Mouse (Mus musculus) hindbrain, embryonic 14.5 days (tissue): ENCODE data around the gene Il17rd. TPM values are rescaled to one million over a fixed set of nuclear protein-coding genes. Genes with fewer than 3 reads are reported as not detected.
A peak's percentile ranks its signal among the peaks of the same experiment; 100 is the strongest.

ENCODE experiments used
- ATAC-seq: fragments of 200-750 bp; cut with Nextera tagmentation; 2 replicates; pipeline ENCODE4 v1.8.0; 2017; ENCODE audit warnings: moderate number of reproducible peaks, mild to moderate bottlenecking, moderate TSS enrichment, moderate library complexity; ENCODE audit not compliant: low FRiP score
- DNase-seq: peaks from one replicate; pipeline ENCODE4 v3.0.0-alpha.2; 2015; ENCODE audit warnings: low spot score
- H3K27ac ChIP-seq: fragments of 300-500 bp; sonication (generic); 2 replicates; pipeline ENCODE4 v1.5.1; 2014; ENCODE audit warnings: mild to moderate bottlenecking, moderate library complexity
- H3K27me3 ChIP-seq: fragments of 300-500 bp; sonication (generic); 2 replicates; pipeline ENCODE4 v1.6.1; 2014; ENCODE audit warnings: mild to moderate bottlenecking, low read length, mixed read lengths; ENCODE audit not compliant: control insufficient read depth, insufficient read depth
- H3K36me3 ChIP-seq: fragments of 300-500 bp; sonication (generic); replicated peaks from 2 replicates; pipeline ENCODE4 v1.6.1; 2014; ENCODE audit not compliant: control insufficient read depth, insufficient read depth
- H3K4me1 ChIP-seq: fragments of 300-500 bp; sonication (generic); replicated peaks from 2 replicates; pipeline ENCODE4 v1.6.1; 2014; ENCODE audit warnings: antibody characterized with exemption, low read length, mixed read lengths; ENCODE audit not compliant: control insufficient read depth, insufficient read depth
- H3K4me2 ChIP-seq: fragments of 300-500 bp; sonication (generic); replicated peaks from 2 replicates; pipeline ENCODE4 v1.6.1; 2014; ENCODE audit warnings: mild to moderate bottlenecking, moderate library complexity
- H3K4me3 ChIP-seq: fragments of 300-500 bp; sonication (generic); replicated peaks from 2 replicates; pipeline ENCODE4 v1.5.1; 2014; ENCODE audit warnings: mild to moderate bottlenecking, low read length
- H3K9ac ChIP-seq: fragments of 300-500 bp; sonication (generic); 2 replicates; pipeline ENCODE4 v1.6.1; 2014
- H3K9me3 ChIP-seq: fragments of 300-500 bp; sonication (generic); 2 replicates; pipeline ENCODE4 v1.6.1; 2016; ENCODE audit warnings: low read length; ENCODE audit not compliant: control insufficient read depth
- WGBS: fragments of 180-500 bp; shearing (Covaris S2); extraction: QIAGEN DNeasy Blood & Tissue Kit; methylation state at CpG from one replicate; pipeline ENCODE4 v1.1.7; 2014; 5-methylcytosine and 5-hydroxymethylcytosine counted together
- polyA plus RNA-seq: library from polyadenylated mRNA; unstranded; fragments of >200 nt; fragmentation: Nextera tagmentation; extraction: Ambion mirVana; gene quantifications from 2 replicates; pipeline ENCODE4 v1.2.1, GENCODE M21; 2014

Gene Il17rd
- polyA plus RNA-seq, 1 experiment from 2014 or later: 2.8 TPM

DNA sequence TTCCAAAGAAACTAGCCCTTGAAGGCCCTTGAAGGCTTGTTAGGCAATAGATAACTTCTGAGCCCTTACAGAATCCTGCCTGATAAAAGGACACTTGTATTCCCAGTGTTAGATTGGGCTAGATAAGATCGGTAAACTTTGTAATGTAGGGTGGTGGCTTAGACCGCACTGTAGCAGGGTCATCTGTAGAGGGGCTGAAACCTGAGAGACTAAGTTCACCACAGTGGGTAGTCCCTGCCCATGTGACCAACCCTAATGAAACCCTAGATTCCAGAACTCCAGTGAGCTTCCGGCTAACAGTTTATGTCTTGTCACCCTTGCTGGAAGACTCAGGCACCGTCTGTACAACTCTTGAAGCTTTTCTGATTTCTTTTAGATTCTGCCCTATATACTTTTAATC lies 25.1 kb upstream of the Il17rd start:
- 87% methylated on average over 4 of the region's 4 CpGs for WGBS
- Histone ChIP-seq H3K9me3 (no peaks in the 10 kb centered on the region), H3K27ac (no peak overlapping the region), H3K27me3 (no peaks in the 10 kb centered on the region), H3K4me1 (no peaks in the 10 kb centered on the region), H3K4me3 (no peak overlapping the region), H3K4me2 (no peak overlapping the region), H3K36me3 (no peaks in the 10 kb centered on the region), H3K9ac (no peak overlapping the region)
- DNase-seq (no peak), ATAC-seq (no peak)

DNA sequence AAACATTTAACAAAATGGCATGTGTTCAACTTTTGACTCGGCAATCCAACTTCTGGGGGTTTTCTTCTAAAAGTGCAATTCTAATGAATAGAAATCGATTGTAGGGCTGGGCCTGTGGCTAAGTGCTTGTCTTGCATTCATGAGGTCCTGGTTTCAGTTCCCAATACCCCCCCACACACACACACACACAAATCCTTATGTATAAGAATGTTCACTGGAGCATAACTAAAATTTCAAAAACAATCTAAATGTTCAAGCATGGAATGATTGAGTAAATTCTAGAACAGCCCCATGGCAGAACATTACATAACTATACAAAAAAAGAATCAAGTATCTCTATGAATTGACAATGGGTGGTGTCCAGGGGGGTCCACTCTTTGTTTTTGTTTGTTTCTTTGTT lies 20.8 kb upstream of the Il17rd start:
- H3K27me3 ChIP-seq: no peaks in the 10 kb centered on the region
- H3K9me3 ChIP-seq: no peaks in the 10 kb centered on the region
- no peak overlapping the region for H3K4me3 ChIP-seq
- no peak for ATAC-seq
- H3K27ac ChIP-seq: no peak overlapping the region
- no peaks in the 10 kb centered on the region for H3K4me1 ChIP-seq
- no peak for DNase-seq
- H3K4me2 ChIP-seq: no peak overlapping the region
- 100% methylated on average over 2 of the region's 2 CpGs for WGBS
- no peak overlapping the region for H3K9ac ChIP-seq
- H3K36me3 ChIP-seq: no peaks in the 10 kb centered on the region

DNA sequence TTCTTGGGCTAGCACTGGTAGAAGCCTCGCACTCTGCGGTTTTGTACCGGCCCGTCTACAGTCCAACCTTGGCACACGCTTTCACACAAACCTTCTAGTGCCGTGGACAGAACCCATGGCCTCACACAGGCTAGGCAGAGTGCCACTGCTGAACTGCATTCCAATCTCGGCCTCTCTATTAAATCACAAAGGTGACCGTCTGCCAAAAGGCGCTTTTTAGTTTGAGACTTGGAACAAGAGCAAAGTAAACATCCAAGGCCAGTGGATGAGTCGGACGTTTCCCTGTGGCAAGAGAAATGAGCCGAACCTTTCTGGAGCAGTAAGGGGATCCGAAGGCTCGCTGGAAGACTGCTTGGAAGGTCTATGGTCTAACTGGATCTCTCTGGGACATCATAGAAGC lies 18.9 kb upstream of the Il17rd start:
- no peak for DNase-seq
- 90% methylated on average over 14 of the region's 14 CpGs for WGBS
- H3K4me2 ChIP-seq: no peak overlapping the region
- no peaks in the 10 kb centered on the region for H3K27me3 ChIP-seq
- no peak overlapping the region for H3K27ac ChIP-seq
- H3K9me3 ChIP-seq: no peaks in the 10 kb centered on the region
- H3K4me1 ChIP-seq: no peaks in the 10 kb centered on the region
- no peak overlapping the region for H3K4me3 ChIP-seq
- no peak for ATAC-seq
- no peak overlapping the region for H3K9ac ChIP-seq
- no peaks in the 10 kb centered on the region for H3K36me3 ChIP-seq

DNA sequence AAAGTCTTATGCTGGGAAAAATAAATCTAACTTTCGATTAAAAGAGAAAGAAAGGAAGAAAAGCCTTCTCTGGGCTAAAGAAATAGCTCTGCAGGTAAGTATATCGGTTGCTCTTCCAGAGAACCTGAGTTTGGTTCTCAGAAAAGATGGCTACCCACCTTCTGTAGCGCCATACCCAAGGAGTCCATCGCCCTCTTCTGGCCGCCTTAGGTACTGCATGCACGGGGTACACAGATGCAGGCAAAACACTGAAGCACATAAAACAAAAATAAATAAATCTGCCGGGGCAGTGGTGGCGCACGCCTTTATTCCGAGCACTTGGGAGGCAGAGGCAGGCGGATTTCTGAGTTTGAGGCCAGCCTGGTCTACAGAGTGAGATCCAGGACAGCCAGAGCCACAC lies 15.9 kb upstream of the Il17rd start:
- H3K4me2 ChIP-seq: no peak overlapping the region
- H3K4me1 ChIP-seq: no peaks in the 10 kb centered on the region
- ATAC-seq (no peak), DNase-seq (no peak)
- no peak overlapping the region for H3K4me3 ChIP-seq
- no peak overlapping the region for H3K9ac ChIP-seq
- H3K27ac ChIP-seq: no peak overlapping the region
- no peaks in the 10 kb centered on the region for H3K36me3 ChIP-seq
- H3K9me3 ChIP-seq: no peaks in the 10 kb centered on the region
- WGBS: 51% methylated on average over 11 of the region's 11 CpGs
- no peaks in the 10 kb centered on the region for H3K27me3 ChIP-seq

DNA sequence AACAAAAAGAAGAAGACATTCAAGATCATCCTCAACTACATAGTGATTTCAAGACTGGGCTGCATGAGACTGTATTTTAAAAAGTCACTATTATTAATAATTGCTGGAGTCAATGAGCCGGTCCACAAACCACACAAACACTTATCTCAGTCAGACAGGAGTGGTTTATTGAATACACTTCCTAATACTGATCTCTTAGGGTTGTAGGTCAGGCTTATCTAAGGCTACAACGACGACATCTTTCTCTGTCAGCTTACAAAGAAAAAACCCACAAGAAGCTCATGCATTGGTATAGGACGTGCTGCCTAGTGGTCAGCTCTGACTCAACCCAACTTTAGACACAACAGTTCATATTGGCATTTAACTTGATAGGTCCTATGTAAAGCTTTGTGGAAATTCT lies 14.1 kb upstream of the Il17rd start:
- Histone ChIP-seq H3K4me2 (no peak overlapping the region), H3K27me3 (no peaks in the 10 kb centered on the region), H3K36me3 (no peaks in the 10 kb centered on the region), H3K27ac (no peak overlapping the region), H3K9ac (no peak overlapping the region), H3K9me3 (no peaks in the 10 kb centered on the region), H3K4me1 (no peaks in the 10 kb centered on the region), H3K4me3 (no peak overlapping the region)
- 87% methylated on average over 4 of the region's 4 CpGs for WGBS
- DNase-seq (no peak), ATAC-seq (no peak)

DNA sequence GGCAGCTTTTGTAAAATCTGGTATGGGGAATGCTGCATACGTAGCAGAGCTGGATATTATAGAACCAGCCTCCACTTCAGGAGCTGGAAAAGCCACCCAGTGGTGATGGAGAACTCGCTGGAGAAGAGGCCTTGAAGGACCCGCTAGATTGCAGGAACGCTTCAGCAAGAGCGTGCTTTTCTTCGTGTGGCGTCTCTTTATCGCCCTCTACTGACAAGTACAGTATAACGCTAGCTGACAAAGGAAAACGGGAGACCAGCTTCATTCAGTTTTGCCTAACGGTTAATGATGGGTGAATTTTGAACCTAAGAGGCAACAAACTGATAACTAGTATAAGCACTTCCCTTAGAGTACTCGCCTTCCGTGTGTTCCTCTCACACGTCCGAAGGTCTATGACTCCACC lies 9.0 kb upstream of the Il17rd start:
- DNase-seq (peak; percentile 90), ATAC-seq (peak; percentile 53; the same call in 1 of the 2 replicates)
- H3K27ac ChIP-seq: no peak overlapping the region
- H3K4me3 ChIP-seq: no peak overlapping the region
- H3K27me3 ChIP-seq: no peaks in the 10 kb centered on the region
- no peaks in the 10 kb centered on the region for H3K36me3 ChIP-seq
- H3K4me1 ChIP-seq: no peaks in the 10 kb centered on the region
- H3K4me2 ChIP-seq: 0 out of 2 replicates have a peak overlapping the region, but pooled peaks have one; percentile 17
- H3K9me3 ChIP-seq: no peaks in the 10 kb centered on the region
- H3K9ac ChIP-seq: no peak overlapping the region
- 3% methylated on average over 15 of the region's 15 CpGs for WGBS

DNA sequence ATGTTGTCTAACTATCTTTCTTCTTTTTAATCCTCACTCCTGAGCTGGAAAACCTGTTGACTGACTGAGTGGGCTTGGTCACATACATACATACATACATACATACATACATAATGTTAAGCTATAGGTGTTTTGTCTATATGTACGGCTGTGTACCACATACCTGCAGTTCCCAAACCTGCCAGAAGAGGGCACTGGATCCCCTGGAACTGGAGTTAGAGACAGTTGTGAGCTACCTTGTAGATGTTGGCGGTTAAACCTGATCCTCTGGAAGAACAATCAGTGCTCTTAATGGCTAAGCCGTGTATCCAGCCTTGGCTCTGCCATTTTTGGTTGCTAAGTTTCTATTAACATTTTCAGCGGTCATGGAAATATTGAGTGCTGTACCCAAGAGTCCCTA lies 7.6 kb upstream of the Il17rd start:
- no peaks in the 10 kb centered on the region for H3K36me3 ChIP-seq
- H3K4me2 ChIP-seq: no peak overlapping the region
- ATAC-seq (no peak), DNase-seq (peak; percentile 64)
- WGBS: 17% methylated on average over 4 of the region's 4 CpGs
- H3K4me3 ChIP-seq: no peak overlapping the region
- no peaks in the 10 kb centered on the region for H3K4me1 ChIP-seq
- no peak overlapping the region for H3K9ac ChIP-seq
- H3K9me3 ChIP-seq: no peaks in the 10 kb centered on the region
- no peaks in the 10 kb centered on the region for H3K27me3 ChIP-seq
- H3K27ac ChIP-seq: no peak overlapping the region

DNA sequence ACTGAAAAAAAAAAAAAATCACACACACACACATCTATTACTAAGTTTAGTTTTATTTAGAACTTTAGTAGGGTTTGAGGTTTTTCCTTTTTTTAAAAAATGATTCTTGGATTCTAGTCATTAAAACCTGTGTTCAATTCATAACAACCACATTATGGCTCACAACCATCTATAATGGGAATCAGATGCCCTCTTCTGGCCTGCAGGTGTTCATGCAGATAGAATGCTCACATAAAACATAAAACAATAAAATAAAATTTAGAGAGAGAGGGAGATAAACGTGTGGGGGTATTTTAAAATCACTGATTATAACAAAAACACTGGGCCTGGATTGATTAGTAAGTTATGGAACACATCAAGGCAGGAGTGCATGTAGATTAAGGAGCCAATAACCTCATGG lies 1.2 kb upstream of the Il17rd start:
- ATAC-seq: no peak
- Histone ChIP-seq H3K4me3 (no peak overlapping the region), H3K36me3 (no peaks in the 10 kb centered on the region), H3K9me3 (no peaks in the 10 kb centered on the region), H3K4me1 (0 out of 2 replicates have a peak, but pooled peaks cover 5% of the 10 kb centered on the region), H3K9ac (no peak overlapping the region), H3K27me3 (peaks cover 13% of the 10 kb centered on the region), H3K4me2 (no peak overlapping the region), H3K27ac (no peak overlapping the region)
- WGBS: 70% methylated on average over 1 of the region's 1 CpGs
- no peak for DNase-seq

DNA sequence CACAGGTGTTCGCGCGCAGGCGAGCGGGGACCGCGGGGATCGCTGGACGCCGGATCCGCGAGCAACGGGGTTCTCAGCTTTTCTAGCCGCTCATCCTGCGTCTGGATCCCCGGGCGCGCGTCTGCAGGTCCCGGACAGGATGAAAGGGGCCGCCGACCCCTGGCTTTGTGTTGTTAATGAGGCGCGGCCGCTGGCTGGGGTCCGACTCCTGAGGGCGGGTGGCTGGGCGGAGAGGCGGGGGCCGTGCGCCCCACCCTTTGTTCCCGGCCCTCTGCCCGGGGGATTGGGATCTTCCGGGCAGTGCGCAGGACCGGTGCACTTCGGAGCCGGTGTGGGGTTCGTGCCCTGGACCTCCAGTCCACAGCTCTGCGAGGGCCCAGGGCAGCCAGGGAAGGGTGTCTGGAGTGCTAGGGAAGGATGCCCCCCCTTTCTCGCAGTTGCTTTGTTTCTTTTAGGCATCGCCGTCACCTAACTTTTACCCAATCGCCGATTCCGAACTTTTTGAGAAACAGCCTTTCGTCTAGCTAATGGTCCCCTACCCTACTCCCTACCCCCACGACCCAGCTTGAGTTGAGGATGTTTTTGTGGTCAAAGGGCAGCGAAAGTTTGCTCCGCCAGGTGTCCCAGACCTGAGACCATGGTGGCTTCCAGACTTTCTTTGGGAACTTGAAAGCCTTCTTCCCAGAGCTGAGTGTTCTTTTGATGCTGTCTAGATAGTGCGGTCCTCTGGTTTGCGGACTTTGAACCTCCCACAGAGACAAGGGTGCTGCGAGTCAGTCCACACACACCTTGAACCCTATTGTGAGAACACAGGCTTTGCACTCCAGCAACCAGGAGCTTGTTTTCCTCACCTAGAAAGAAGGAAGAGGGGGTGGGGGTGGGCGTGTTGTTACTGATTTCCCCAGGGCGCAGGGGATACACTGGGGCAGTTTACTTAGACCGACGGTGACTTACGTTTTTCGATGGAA lies 824 bp downstream of the Il17rd start:
- Histone ChIP-seq H3K27me3 (peaks cover 13% of the 10 kb centered on the region), H3K27ac (peak overlapping the region; percentile 23), H3K4me3 (peak overlapping the region; percentile 63), H3K9me3 (no peaks in the 10 kb centered on the region), H3K4me2 (peak overlapping the region; percentile 97), H3K36me3 (no peaks in the 10 kb centered on the region), H3K9ac (peak overlapping the region; percentile 65), H3K4me1 (peaks cover 8% of the 10 kb centered on the region)
- DNase-seq (no peak), ATAC-seq (peak; percentile 64)
- WGBS: under 1% methylated on average over 59 of the region's 59 CpGs
